Mouse (Mus musculus): ENCODE results near the gene Vwa1. TPM values are rescaled to one million over a fixed set of nuclear protein-coding genes. Genes with fewer than 3 reads are reported as not detected.

Gene Vwa1
- total RNA-seq, 1 experiment from 2014 or later, result 0.27 TPM

GRCm38 (mm10) chr4:155783486-155784080 is 9.1 kb upstream of the Vwa1 start:
- ATAC-seq (replicated peaks; ENCODE audit: low read depth, poor library complexity, severe bottlenecking), result no peak

GRCm38 (mm10) chr4:155780895-155781294 is 6.4 kb upstream of the Vwa1 start:
- no peak for ATAC-seq (replicated peaks; ENCODE audit: low read depth, poor library complexity, severe bottlenecking)

GRCm38 (mm10) chr4:155779498-155779897 is 5.0 kb upstream of the Vwa1 start:
- no peak for ATAC-seq (replicated peaks; ENCODE audit: low read depth, poor library complexity, severe bottlenecking)

- no peak for ATAC-seq (replicated peaks; ENCODE audit: low read depth, poor library complexity, severe bottlenecking)
Measured at GRCm38 (mm10) chr4:155777816-155778215, 3.3 kb upstream of the Vwa1 start.

GRCm38 (mm10) chr4:155776704-155777335 is 2.3 kb upstream of the Vwa1 start:
- ATAC-seq (replicated peaks; ENCODE audit: low read depth, poor library complexity, severe bottlenecking), result no peak

GRCm38 (mm10) chr4:155775855-155776254 is 1.4 kb upstream of the Vwa1 start:
- no peak for ATAC-seq (replicated peaks; ENCODE audit: low read depth, poor library complexity, severe bottlenecking)

GRCm38 (mm10) chr4:155774971-155775740 is 658 bp upstream of the Vwa1 start:
- ATAC-seq (replicated peaks; ENCODE audit: low read depth, poor library complexity, severe bottlenecking), result 0 out of 2 replicates have a peak, but pooled peaks have one; percentile 15

GRCm38 (mm10) chr4:155773335-155774078 is 991 bp downstream of the Vwa1 start:
- no peak for ATAC-seq (replicated peaks; ENCODE audit: low read depth, poor library complexity, severe bottlenecking)

- ATAC-seq (replicated peaks; ENCODE audit: low read depth, poor library complexity, severe bottlenecking), result no peak
Measured at GRCm38 (mm10) chr4:155772786-155773185, 1.7 kb downstream of the Vwa1 start.

GRCm38 (mm10) chr4:155771706-155772105 is 2.8 kb downstream of the Vwa1 start:
- no peak for ATAC-seq (replicated peaks; ENCODE audit: low read depth, poor library complexity, severe bottlenecking)

- ATAC-seq (replicated peaks; ENCODE audit: low read depth, poor library complexity, severe bottlenecking), result no peak
Measured at GRCm38 (mm10) chr4:155770626-155771025, 3.9 kb downstream of the Vwa1 start.

GRCm38 (mm10) chr4:155769880-155770512 is 4.5 kb downstream of the Vwa1 start:
- peak; percentile 79 for ATAC-seq (replicated peaks; ENCODE audit: low read depth, poor library complexity, severe bottlenecking)

GRCm38 (mm10) chr4:155769496-155769879 is 5.0 kb downstream of the Vwa1 start:
- ATAC-seq (replicated peaks; ENCODE audit: low read depth, poor library complexity, severe bottlenecking), result no peak

GRCm38 (mm10) chr4:155762357-155762756 is 12.1 kb downstream of the Vwa1 start:
- no peak for ATAC-seq (replicated peaks; ENCODE audit: low read depth, poor library complexity, severe bottlenecking)

- no peak for ATAC-seq (replicated peaks; ENCODE audit: low read depth, poor library complexity, severe bottlenecking)
Measured at GRCm38 (mm10) chr4:155761356-155762099, 13.0 kb downstream of the Vwa1 start.

GRCm38 (mm10) chr4:155760613-155761355 is 13.7 kb downstream of the Vwa1 start, which contains the start of gene Atad3a:
Atad3a (minus strand) TSS chr4:155761093.
- ATAC-seq (replicated peaks; ENCODE audit: low read depth, poor library complexity, severe bottlenecking), result peak; percentile 98

GRCm38 (mm10) chr4:155759862-155760612 is 14.5 kb downstream of the Vwa1 start:
- peak; percentile 65 for ATAC-seq (replicated peaks; ENCODE audit: low read depth, poor library complexity, severe bottlenecking)

GRCm38 (mm10) chr4:155757011-155757410 is 17.5 kb downstream of the Vwa1 start:
- no peak for ATAC-seq (replicated peaks; ENCODE audit: low read depth, poor library complexity, severe bottlenecking)

Data from common myeloid progenitor, adult 5-6 weeks (primary cell).